Mouse (Mus musculus) hindbrain, postnatal 0 days (tissue): ENCODE results near the gene Gm9803. TPM values are rescaled to one million over a fixed set of nuclear protein-coding genes. Genes with fewer than 3 reads are reported as not detected.

ENCODE experiments used
- ATAC-seq: fragments of 200-750 bp; cut with Nextera tagmentation; 2 replicates; pipeline ENCODE4 v1.8.0; 2017; ENCODE audit warnings: mild to moderate bottlenecking, moderate TSS enrichment, moderate library complexity
- DNase-seq: peaks from one replicate; pipeline ENCODE4 v3.0.0-alpha.2; 2015; ENCODE audit warnings: low spot score
- H3K27ac ChIP-seq: fragments of 300-500 bp; sonication (generic); 2 replicates; pipeline ENCODE4 v1.5.1; 2014; ENCODE audit warnings: mild to moderate bottlenecking
- H3K27me3 ChIP-seq: fragments of 300-500 bp; sonication (generic); 2 replicates; pipeline ENCODE4 v1.6.1; 2014; ENCODE audit warnings: low read length, mixed read lengths; ENCODE audit not compliant: insufficient read depth
- H3K36me3 ChIP-seq: fragments of 300-500 bp; sonication (generic); 2 replicates; pipeline ENCODE4 v1.6.1; 2014; ENCODE audit warnings: low read length, mixed read lengths; ENCODE audit not compliant: insufficient read depth
- H3K4me1 ChIP-seq: fragments of 300-500 bp; sonication (generic); 2 replicates; pipeline ENCODE4 v1.6.1; 2014; ENCODE audit warnings: antibody characterized with exemption, low read length, mixed read lengths; ENCODE audit not compliant: insufficient read depth
- H3K4me2 ChIP-seq: fragments of 300-500 bp; sonication (generic); 2 replicates; pipeline ENCODE4 v1.6.1; 2014; ENCODE audit warnings: low read depth, mild to moderate bottlenecking, low read length, moderate library complexity, mixed read lengths
- H3K4me3 ChIP-seq: fragments of 300-500 bp; sonication (generic); 2 replicates; pipeline ENCODE4 v1.5.1; 2014; ENCODE audit warnings: low read length
- H3K9ac ChIP-seq: fragments of 300-500 bp; sonication (generic); replicated peaks from 2 replicates; pipeline ENCODE4 v1.6.1; 2014; ENCODE audit warnings: mild to moderate bottlenecking, low read length, moderate library complexity, mixed read lengths
- H3K9me3 ChIP-seq: fragments of 300-500 bp; sonication (generic); 2 replicates; pipeline ENCODE4 v1.6.1; 2016; ENCODE audit warnings: low read length, mixed read lengths
- CTCF ChIP-seq: IDR thresholded peaks from 2 replicates; pipeline ENCODE4 v1.5.1; 2016; ENCODE audit warnings: antibody characterized with exemption, control low read depth, low read depth
- WGBS: fragments of 180-500 bp; shearing (Covaris S2); extraction: QIAGEN DNeasy Blood & Tissue Kit; methylation state at CpG from one replicate; pipeline ENCODE4 v1.1.7; 2014; 5-methylcytosine and 5-hydroxymethylcytosine counted together
- polyA plus RNA-seq: library from polyadenylated mRNA; unstranded; fragments of >200 nt; fragmentation: Nextera tagmentation; extraction: Ambion mirVana; gene quantifications from 2 replicates; pipeline ENCODE4 v1.2.1, GENCODE M21; 2015
- total RNA-seq: library from RNA; depleted of rRNA; stranded (reverse); fragments of >200 nt; gene quantifications from 2 replicates; pipeline ENCODE4 v1.2.3, GENCODE M21; 2014

Gene Gm9803
- total and polyA plus RNA-seq, 2 experiments from 2014 or later = 18.1 to 30.1 TPM

DNA sequence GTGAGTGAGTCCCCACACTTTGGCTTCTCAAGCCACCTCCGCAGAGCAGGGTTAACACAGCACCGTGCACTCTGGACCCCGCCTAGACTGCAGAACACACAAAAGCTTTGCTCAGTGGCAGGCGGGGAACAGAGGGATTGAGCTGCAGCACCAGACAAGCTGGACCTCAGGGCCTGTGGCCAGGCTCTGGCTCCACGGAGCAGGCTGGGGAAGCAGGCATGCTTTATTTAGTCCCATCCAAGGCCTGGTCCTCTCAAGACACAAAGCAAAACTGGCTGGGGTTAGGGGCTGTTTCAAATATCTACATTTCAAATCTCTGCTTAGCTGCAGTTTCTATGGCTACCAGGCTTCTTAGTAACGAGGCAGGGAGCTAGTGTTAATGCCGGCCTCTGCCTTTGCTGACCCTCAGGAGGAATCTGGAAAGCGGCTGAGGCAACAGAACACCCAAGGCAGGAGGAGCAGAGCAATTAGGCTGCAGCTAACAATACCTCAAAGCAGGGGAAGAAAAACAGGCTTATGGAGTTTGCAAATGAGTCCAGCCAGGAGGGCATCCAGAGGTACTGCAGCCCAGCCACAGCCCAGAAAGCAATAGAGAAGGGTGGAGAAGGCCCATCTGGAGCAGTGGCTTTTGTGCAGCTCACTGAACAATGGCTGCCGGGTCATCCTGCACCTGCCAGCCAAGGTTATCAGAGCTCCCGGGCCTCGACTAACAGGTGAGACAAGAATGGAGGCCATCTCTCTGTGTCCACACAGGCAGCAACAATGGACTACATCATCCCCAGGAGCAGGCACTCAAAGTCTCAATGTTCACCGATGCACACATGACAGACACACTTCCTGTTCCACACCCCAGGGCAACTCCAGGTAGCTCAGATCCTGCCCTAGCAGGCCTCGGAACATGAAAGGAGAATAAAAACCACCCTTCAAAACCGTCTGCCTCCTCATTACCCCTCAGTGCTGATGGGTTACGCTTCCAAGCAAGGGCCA lies 3.7 kb downstream of the Gm9803 start:
- 24% methylated on average over 15 of the region's 15 CpGs for WGBS

GRCm38 (mm10) chr10:43534382-43534781 lies 10.5 kb downstream of the Gm9803 start:
- H3K9me3 ChIP-seq = no peaks in the 10 kb centered on the region
- H3K4me1 ChIP-seq = peaks cover under 1% of the 10 kb centered on the region; the same call in 1 of the 2 replicates
- DNase-seq = no peak
- 76% methylated on average over 1 of the region's 1 CpGs for WGBS
- H3K27me3 ChIP-seq = no peaks in the 10 kb centered on the region
- H3K9ac ChIP-seq = no peak overlapping the region
- H3K36me3 ChIP-seq = peaks cover 25% of the 10 kb centered on the region; the same call in 1 of the 2 replicates
- TF ChIP-seq CTCF = no peak
- no peak for ATAC-seq
- H3K4me3 ChIP-seq = no peak overlapping the region
- H3K4me2 ChIP-seq = no peak overlapping the region
- H3K27ac ChIP-seq = no peak overlapping the region

More for the DNA sequence above, 3.7 kb downstream of the Gm9803 start:
- peak overlapping the region; percentile 33 for H3K27ac ChIP-seq
- H3K36me3 ChIP-seq = peaks cover 22% of the 10 kb centered on the region; the same call in 1 of the 2 replicates
- ATAC-seq (peak; percentile 84), DNase-seq (peak; percentile 64)
- H3K4me2 ChIP-seq = no peak overlapping the region
- H3K27me3 ChIP-seq = no peaks in the 10 kb centered on the region
- no peak overlapping the region for H3K9ac ChIP-seq
- no peaks in the 10 kb centered on the region for H3K4me1 ChIP-seq
- peak; percentile 53 for TF ChIP-seq CTCF
- H3K9me3 ChIP-seq = no peaks in the 10 kb centered on the region
- no peak overlapping the region for H3K4me3 ChIP-seq

DNA sequence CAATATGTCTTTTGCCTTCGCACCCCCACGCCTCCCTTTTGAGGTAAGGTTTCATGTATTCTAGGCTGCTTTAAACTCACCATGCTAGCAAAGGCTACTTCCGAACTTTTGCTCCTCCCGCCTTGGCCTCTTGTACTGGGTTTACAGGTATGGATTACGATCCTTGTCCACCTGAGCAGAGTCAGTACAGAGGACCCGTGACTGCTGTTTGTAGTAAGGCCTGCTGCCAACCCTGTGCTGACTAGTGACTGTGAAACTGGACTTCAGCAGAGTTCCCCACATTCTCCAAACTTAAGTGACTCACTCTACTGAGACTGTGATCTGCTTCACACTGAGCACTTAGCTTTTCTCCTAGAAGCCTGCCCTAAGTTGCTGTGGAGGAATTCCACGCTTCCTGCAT lies 13.8 kb downstream of the Gm9803 start:
- ATAC-seq = no peak
- no peaks in the 10 kb centered on the region for H3K27me3 ChIP-seq
- H3K4me2 ChIP-seq = no peak overlapping the region
- no peaks in the 10 kb centered on the region for H3K9me3 ChIP-seq
- H3K27ac ChIP-seq = no peak overlapping the region
- no peak for TF ChIP-seq CTCF
- no peak for DNase-seq
- WGBS = 95% methylated on average over 7 of the region's 7 CpGs
- 0 out of 2 replicates have a peak, but pooled peaks cover 3% of the 10 kb centered on the region for H3K36me3 ChIP-seq
- H3K4me1 ChIP-seq = peaks cover 7% of the 10 kb centered on the region
- H3K9ac ChIP-seq = no peak overlapping the region
- H3K4me3 ChIP-seq = no peak overlapping the region

DNA sequence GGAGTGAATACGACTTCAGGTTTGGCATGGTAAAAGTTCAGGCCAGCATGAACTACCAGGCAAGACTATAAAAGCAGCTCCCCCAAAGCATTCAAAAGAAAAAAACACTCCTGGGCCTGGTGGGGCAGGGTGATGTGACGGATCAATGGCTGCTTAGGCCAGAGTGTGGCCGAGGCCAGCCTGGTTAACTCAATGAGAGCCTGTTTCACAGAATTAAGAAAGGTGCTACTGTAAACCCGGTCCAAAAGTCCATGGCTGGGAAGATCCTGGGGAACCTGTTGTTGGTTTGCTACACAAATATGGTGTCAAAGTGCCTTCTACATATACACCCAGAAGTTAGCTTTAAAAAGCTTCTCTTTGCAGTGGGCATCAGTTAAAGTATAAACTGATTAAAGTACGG lies 14.9 kb downstream of the Gm9803 start:
- Histone ChIP-seq H3K27ac (no peak overlapping the region), H3K9ac (no peak overlapping the region), H3K9me3 (no peaks in the 10 kb centered on the region), H3K4me1 (peaks cover 7% of the 10 kb centered on the region), H3K27me3 (no peaks in the 10 kb centered on the region), H3K4me3 (no peak overlapping the region), H3K4me2 (no peak overlapping the region), H3K36me3 (0 out of 2 replicates have a peak, but pooled peaks cover 3% of the 10 kb centered on the region)
- DNase-seq (no peak), ATAC-seq (no peak)
- 85% methylated on average over 5 of the region's 5 CpGs for WGBS
- TF ChIP-seq CTCF = no peak

GRCm38 (mm10) chr10:43539746-43540310 lies 15.9 kb downstream of the Gm9803 start:
- WGBS = 20% methylated on average over 12 of the region's 12 CpGs

DNA sequence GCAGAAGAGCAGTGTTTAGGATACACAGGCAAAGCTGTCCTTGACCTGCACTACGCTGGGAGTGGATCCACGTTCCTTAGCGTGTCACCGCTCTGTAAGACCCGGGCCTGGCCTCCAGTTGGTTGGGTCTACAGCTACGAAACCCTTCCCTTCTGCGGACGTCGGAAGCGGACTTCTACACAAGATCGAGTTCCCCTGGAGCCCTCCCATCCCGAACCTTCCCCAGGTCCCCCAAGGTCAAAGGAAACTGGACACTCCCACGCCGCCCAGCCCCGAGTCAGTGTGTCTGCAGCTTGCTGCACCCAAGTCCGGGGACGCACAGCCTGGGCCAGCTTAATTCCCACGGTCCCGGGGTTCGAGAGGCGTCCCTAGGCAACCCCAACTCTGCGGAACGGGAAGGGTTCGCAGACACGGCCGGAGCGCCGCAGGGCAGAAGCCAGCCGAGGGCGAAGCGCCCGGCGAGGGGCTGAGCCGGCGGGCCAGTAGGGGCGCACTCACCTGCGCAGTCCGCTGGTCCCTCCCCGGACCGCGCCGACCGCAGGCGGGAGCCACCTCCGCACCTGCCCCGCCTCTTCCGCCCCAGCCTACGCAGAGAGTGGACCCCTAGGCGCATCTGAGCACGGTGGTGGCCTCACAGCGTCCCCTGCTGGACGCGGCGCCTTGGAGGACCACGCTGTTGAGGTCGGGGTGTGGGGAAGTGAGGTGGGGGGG lies 16.7 kb downstream of the Gm9803 start, which contains the start of gene 1700021F05Rik:
Gene 1700021F05Rik (minus strand): TSS at position 553 of the 711 bp plus-strand sequence.
- WGBS = 1% methylated on average over 41 of the region's 56 CpGs

More at GRCm38 (mm10) chr10:43539746-43540310, 15.9 kb downstream of the Gm9803 start:
- H3K27ac ChIP-seq = no peak overlapping the region
- H3K27me3 ChIP-seq = no peaks in the 10 kb centered on the region
- 0 out of 2 replicates have a peak, but pooled peaks cover 3% of the 10 kb centered on the region for H3K36me3 ChIP-seq
- peak overlapping the region; percentile 73 for H3K9ac ChIP-seq
- peak overlapping the region; percentile 75 for H3K4me3 ChIP-seq
- no peak for TF ChIP-seq CTCF
- H3K4me1 ChIP-seq = peaks cover 7% of the 10 kb centered on the region
- H3K4me2 ChIP-seq = peak overlapping the region; percentile 52
- DNase-seq (peak; percentile 13), ATAC-seq (no peak)
- H3K9me3 ChIP-seq = no peaks in the 10 kb centered on the region

More for the DNA sequence above, 16.7 kb downstream of the Gm9803 start, which contains the start of gene 1700021F05Rik:
- H3K27me3 ChIP-seq = no peaks in the 10 kb centered on the region
- H3K27ac ChIP-seq = peak within 1 kb of the TSS; percentile 78
- ATAC-seq (peak; percentile 99), DNase-seq (peak; percentile 97)
- H3K36me3 ChIP-seq = 0 out of 2 replicates have a peak, but pooled peaks cover 3% of the 10 kb centered on the region
- peak; percentile 86 for TF ChIP-seq CTCF
- peaks cover 7% of the 10 kb centered on the region for H3K4me1 ChIP-seq
- H3K4me2 ChIP-seq = peak within 1 kb of the TSS; percentile 52
- H3K9me3 ChIP-seq = no peaks in the 10 kb centered on the region
- peak within 1 kb of the TSS; percentile 73 for H3K9ac ChIP-seq
- H3K4me3 ChIP-seq = peak within 1 kb of the TSS; percentile 75
